Mouse (Mus musculus) bone marrow macrophage, adult 2 months (primary cell): ENCODE measurements around the gene Cadm1. TPM values are rescaled to one million over a fixed set of nuclear protein-coding genes. Genes with fewer than 3 reads are reported as not detected.

ENCODE experiments used
- H3K27ac ChIP-seq: 2 replicates; pipeline ENCODE4 v1.5.1; 2012; ENCODE audit warnings: low read depth, low read length; ENCODE audit not compliant: insufficient read depth
- H3K4me1 ChIP-seq: 2 replicates; pipeline ENCODE4 v1.6.1; 2012; ENCODE audit warnings: low read length; ENCODE audit not compliant: control insufficient read depth, insufficient read depth
- H3K4me3 ChIP-seq: 2 replicates; pipeline ENCODE4 v1.5.1; 2012; ENCODE audit warnings: mild to moderate bottlenecking, low read length, moderate library complexity; ENCODE audit not compliant: insufficient read depth
- CTCF ChIP-seq: IDR thresholded peaks from 2 replicates; pipeline ENCODE4 v1.5.1; 2012; ENCODE audit warnings: low read depth, mild to moderate bottlenecking, low read length, moderate library complexity
- POLR2A ChIP-seq: IDR thresholded peaks from 2 replicates; pipeline ENCODE4 v1.6.1; 2012; ENCODE audit warnings: mild to moderate bottlenecking, low read depth, low read length, borderline replicate concordance
- polyA plus RNA-seq: library from polyadenylated mRNA; stranded (reverse); fragments of >200 nt; gene quantifications from 2 replicates; pipeline ENCODE4 v1.2.4, GENCODE M21; 2012; ENCODE audit not compliant: missing spikeins, insufficient read depth, insufficient read length

Gene Cadm1
- polyA plus RNA-seq, 1 experiment: 146 TPM

DNA sequence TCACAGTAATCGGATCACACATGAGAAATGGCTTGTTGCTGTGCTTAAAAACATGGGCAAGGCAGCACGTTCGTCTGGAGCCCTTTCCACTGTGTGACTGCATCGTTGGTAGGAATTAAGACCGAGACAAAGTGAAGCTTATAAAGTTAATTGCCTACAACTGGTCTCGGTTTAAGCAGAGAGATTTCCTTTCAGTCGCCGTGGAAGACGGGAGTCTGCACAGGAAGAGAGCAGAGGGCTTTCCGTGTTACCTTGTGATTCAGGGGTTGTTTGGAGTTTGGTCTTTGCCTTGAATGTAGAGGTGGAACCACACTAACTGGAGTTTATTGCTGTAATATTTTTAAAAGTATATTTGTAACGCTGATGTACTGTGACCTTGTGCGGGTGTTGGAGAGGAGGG is 15.7 kb downstream of the Cadm1 start:
- TF ChIP-seq CTCF (no peak), POLR2A (no peak)
- H3K4me3 ChIP-seq: no peak overlapping the region

DNA sequence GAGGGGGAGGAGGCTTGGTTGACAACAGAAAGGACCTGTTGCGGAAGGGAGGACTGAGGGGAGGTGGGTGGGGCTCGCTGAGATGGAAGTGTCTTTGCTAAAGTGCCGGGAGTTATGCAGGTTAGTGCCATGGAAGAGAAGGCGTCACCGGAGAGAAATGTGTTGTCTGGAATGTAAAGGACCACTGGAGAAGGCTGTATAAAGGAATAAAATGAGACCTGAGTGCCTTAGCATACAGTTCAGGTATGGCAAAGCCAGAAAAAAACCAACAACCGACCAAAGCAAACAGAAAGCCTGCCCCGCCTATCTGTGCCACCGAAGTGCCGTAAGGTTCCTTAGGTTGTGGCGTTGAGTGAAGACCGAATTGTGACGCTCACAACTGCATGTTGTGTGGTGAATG is 18.4 kb downstream of the Cadm1 start:
- Histone ChIP-seq H3K27ac (no peak overlapping the region), H3K4me1 (peaks cover 10% of the 10 kb centered on the region), H3K4me3 (no peak overlapping the region)
- TF ChIP-seq POLR2A (no peak), CTCF (no peak)

More for the DNA sequence above, 15.7 kb downstream of the Cadm1 start:
- H3K27ac ChIP-seq: no peak overlapping the region
- H3K4me1 ChIP-seq: no peaks in the 10 kb centered on the region

DNA sequence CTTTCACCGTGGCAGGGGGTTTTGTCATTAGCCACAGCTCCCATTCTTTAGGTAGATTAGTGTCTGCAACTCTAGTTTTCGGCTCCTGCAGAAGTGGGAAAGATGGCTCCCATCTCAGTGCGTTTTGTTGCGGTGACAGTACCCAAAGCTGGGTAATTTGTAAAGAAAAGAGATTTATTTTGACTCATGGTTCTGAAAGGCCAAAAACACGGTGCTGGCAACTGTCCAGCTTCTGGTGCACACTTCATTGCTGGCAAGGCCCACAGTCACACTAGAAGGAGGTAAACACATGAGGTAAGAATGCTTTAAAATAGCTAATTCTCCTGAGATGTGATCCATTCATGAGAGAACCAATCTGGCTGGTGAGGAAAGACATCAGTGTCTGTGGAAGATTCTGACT is 18.9 kb downstream of the Cadm1 start:
- TF ChIP-seq CTCF (no peak), POLR2A (no peak)
- Histone ChIP-seq H3K4me3 (no peak overlapping the region), H3K27ac (no peak overlapping the region), H3K4me1 (peaks cover 10% of the 10 kb centered on the region)

DNA sequence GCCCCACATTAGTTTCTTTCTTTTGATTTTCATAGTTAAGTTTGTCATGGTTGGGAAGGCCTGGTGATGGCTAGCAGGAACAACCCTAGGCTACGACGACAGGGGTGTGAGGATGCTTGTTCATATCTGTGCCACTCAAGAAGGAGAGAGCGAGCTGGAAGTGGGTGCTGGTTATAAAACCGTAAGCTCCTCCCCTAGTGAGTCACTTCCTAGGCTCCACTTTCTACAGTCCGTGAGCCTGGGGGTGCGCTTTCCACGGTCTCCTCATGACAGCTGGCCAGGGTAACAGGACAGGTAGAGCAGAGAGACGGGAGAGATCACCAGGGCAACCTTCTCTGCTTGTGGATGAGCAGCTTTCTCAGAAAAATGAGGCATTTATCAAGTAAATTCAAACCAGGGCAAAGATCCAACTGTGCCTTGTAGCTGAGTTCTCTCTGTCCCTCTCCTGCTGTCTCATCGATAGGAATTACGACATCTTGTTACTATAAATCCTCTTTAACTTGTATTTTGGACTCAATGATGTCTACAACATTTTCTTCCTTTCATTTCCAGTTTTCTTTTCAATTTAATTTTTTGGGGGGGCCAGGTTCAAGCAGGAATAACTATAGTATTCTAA is 23.1 kb downstream of the Cadm1 start:
- Histone ChIP-seq H3K4me3 (no peak overlapping the region), H3K27ac (no peak overlapping the region), H3K4me1 (peaks cover 16% of the 10 kb centered on the region)
- no peak for TF ChIP-seq CTCF
- TF ChIP-seq POLR2A: no peak

DNA sequence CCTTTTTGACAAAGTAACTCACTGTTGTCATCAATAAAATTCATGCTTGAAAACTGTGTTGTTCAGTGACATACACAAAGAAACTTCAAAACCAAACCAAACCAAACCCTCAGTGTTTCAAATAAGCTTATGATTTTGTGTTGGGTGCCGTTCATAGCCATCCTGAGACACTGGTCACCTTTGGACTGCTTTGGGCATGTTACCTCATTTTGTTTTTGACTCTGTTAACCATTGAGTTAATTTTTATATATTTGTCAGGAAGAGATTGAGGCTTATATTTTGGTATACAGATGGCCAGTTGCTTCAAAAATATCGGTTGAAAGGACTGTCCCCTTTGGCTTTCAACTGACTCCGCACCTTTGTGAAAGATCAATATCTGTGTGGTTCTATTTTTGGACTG is 30.8 kb downstream of the Cadm1 start:
- Histone ChIP-seq H3K27ac (no peak overlapping the region), H3K4me1 (peaks cover 25% of the 10 kb centered on the region), H3K4me3 (no peak overlapping the region)
- TF ChIP-seq POLR2A (no peak), CTCF (no peak)

DNA sequence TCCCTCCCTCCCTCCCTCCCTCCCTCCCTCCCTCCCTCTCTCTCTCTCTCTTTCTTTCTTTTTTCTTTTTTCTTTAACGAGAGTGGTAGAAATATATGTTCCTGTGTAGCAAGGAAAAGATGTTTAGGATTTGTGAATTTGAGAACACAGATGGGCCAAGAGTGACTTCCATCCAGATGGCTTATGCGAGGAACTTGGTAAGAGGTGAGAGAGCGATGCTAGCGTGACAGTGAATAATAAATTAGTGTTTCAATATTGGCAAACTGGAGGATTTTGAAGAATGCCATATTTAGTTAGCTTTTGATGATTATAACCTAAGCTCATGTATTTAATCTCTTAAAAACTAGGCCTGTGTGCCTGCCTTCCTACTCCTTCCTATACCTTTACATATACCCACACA is 31.6 kb downstream of the Cadm1 start:
- Histone ChIP-seq H3K27ac (no peak overlapping the region), H3K4me1 (peaks cover 23% of the 10 kb centered on the region), H3K4me3 (no peak overlapping the region)
- TF ChIP-seq POLR2A: no peak
- TF ChIP-seq CTCF: no peak

DNA sequence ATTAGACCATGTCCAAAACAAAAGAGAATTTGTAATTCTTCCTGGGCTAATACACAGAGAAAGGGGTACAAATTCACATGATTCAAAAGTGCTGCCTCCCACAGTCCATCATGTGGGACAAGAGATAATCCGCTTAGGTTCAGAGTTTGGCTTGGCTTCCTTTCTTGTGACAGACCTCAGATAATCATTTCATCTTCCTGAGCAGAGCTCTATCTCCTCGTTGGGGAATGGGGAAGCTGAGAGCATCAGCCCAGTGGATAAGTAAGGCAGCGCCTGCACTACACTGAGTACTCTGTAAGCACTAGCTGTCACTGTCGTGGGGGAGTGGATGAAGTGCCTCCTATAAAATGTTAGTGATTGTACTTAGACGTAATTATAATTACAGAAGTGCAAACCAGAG is 35.1 kb downstream of the Cadm1 start:
- TF ChIP-seq POLR2A: no peak
- no peak for TF ChIP-seq CTCF
- no peak overlapping the region for H3K27ac ChIP-seq
- H3K4me3 ChIP-seq: no peak overlapping the region
- H3K4me1 ChIP-seq: peaks cover 18% of the 10 kb centered on the region

DNA sequence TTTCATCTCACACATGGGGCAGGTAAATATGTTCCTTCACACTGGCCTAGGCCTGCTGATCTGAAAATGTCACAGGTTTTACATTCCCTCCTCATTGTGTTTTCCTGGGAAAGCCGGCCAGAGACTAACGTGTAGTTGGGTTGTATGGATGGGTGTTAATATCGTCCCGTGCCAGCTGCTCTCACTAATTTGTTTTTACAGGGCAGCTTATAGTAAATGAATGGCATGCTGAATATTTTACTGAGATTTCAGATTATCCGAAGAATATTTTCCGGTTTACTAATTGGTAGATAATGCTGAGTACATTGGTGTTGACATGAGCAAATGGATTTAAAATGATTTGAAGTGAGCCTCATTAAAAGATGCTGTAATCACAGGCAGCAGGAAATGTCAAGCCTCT is 37.9 kb downstream of the Cadm1 start:
- TF ChIP-seq POLR2A (no peak), CTCF (no peak)

DNA sequence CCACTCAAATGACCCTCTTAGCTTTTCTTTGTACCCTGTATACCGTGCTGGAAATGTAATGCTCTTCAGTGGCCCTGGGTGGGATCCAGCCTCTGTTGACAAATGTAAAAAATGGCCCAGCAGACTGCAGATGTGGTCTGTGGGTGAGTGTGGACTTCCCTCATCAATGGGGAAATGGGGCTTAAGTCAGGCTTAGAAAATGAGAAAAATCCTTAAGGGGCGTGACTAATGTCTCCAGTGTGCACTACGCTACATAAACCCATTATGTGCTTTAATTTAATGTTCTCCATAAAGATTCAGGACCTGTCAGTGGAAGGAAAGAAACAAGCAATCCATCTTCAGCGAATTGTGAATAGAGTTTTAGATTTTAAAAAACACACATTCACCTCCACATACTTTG is 40.2 kb downstream of the Cadm1 start:
- Histone ChIP-seq H3K4me3 (no peak overlapping the region), H3K4me1 (0 out of 2 replicates have a peak, but pooled peaks cover under 1% of the 10 kb centered on the region), H3K27ac (no peak overlapping the region)
- no peak for TF ChIP-seq POLR2A
- TF ChIP-seq CTCF: no peak

More for the DNA sequence above, 37.9 kb downstream of the Cadm1 start:
- Histone ChIP-seq H3K27ac (no peak overlapping the region), H3K4me3 (no peak overlapping the region), H3K4me1 (peaks cover 11% of the 10 kb centered on the region)

DNA sequence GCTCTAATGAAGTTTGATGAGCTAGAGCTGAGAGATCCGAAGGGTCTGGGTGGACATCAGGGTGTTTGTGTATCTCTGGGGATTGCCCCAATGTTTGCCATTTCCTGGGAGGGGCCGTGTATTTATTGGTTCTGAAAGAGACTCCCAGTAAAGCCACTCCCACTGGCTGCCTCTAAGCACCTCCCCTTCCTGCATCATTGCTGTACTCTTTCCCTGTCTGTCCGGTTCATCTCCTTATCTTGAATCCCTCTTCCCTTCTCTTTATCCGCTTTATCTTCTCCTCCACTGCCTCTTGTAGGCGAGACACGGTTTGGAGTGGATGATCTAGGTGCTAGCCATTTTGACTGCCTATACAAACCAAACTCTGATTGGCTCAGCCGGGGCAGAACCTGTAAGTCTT is 41.5 kb downstream of the Cadm1 start:
- H3K4me1 ChIP-seq: no peaks in the 10 kb centered on the region
- TF ChIP-seq POLR2A (no peak), CTCF (no peak)
- H3K27ac ChIP-seq: no peak overlapping the region
- H3K4me3 ChIP-seq: no peak overlapping the region

DNA sequence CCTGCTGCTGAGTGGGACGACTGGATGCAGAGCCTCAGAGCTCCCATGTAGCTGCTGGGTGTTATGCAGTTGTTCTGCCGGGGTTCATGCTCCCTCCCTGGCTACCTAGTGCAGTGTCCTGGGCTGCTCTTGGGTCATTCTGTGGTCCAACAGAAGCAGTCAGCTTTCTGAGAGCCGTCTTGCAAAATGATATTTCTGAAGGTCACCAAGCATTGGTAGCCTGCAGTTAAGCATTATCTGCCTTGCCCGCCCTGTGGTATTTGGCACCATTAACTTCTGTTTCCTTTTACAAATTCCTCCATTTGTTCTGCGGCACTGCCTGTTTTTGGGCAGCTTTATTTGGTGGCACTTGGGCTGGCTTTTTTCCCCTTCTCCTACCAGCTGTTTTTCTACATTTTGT is 42.2 kb downstream of the Cadm1 start:
- Histone ChIP-seq H3K4me3 (no peak overlapping the region), H3K27ac (no peak overlapping the region), H3K4me1 (no peaks in the 10 kb centered on the region)
- TF ChIP-seq CTCF (no peak), POLR2A (no peak)
